Mouse (Mus musculus) neural tube, embryonic 11.5 days (tissue): ENCODE measurements around the gene Pbx1. TPM values are rescaled to one million over a fixed set of nuclear protein-coding genes. Genes with fewer than 3 reads are reported as not detected.

ENCODE experiments used
- ATAC-seq: fragments of 200-750 bp; cut with Nextera tagmentation; 2 replicates; pipeline ENCODE4 v1.8.0; 2017; ENCODE audit warnings: moderate number of reproducible peaks, mild to moderate bottlenecking, moderate TSS enrichment, moderate library complexity; ENCODE audit not compliant: insufficient read depth, low FRiP score, low TSS enrichment
- DNase-seq: peaks from one replicate; pipeline ENCODE4 v3.0.0-alpha.2; 2015; ENCODE audit warnings: low spot score
- H3K27ac ChIP-seq: fragments of 300-500 bp; sonication (generic); 2 replicates; pipeline ENCODE4 v1.5.1; 2014; ENCODE audit warnings: low read depth, mild to moderate bottlenecking, low read length
- H3K27me3 ChIP-seq: fragments of 300-500 bp; sonication (generic); 2 replicates; pipeline ENCODE4 v1.6.1; 2014; ENCODE audit warnings: mild to moderate bottlenecking, low read length, mixed read lengths; ENCODE audit not compliant: control insufficient read depth, insufficient read depth
- H3K36me3 ChIP-seq: fragments of 300-500 bp; sonication (generic); 2 replicates; pipeline ENCODE4 v1.6.1; 2014; ENCODE audit warnings: mild to moderate bottlenecking, low read length, moderate library complexity, mixed read lengths; ENCODE audit not compliant: control insufficient read depth, insufficient read depth
- H3K4me1 ChIP-seq: fragments of 300-500 bp; sonication (generic); 2 replicates; pipeline ENCODE4 v1.6.1; 2014; ENCODE audit warnings: low read length, mixed read lengths; ENCODE audit not compliant: control insufficient read depth, insufficient read depth
- H3K4me2 ChIP-seq: fragments of 300-500 bp; sonication (generic); 2 replicates; pipeline ENCODE4 v1.6.1; 2014; ENCODE audit warnings: low read depth, mild to moderate bottlenecking, moderate library complexity
- H3K4me3 ChIP-seq: fragments of 300-500 bp; sonication (generic); 2 replicates; pipeline ENCODE4 v1.5.1; 2014; ENCODE audit warnings: low read depth, low read length
- H3K9ac ChIP-seq: fragments of 300-500 bp; sonication (generic); 2 replicates; pipeline ENCODE4 v1.6.1; 2014; ENCODE audit warnings: mild to moderate bottlenecking, low read length
- H3K9me3 ChIP-seq: fragments of 300-500 bp; sonication (generic); 2 replicates; pipeline ENCODE4 v1.6.1; 2016; ENCODE audit warnings: low read length; ENCODE audit not compliant: control insufficient read depth
- WGBS: fragments of 180-500 bp; shearing (Covaris S2); extraction: QIAGEN DNeasy Blood & Tissue Kit; methylation state at CpG from one replicate; pipeline ENCODE4 v1.1.7; 2014; 5-methylcytosine and 5-hydroxymethylcytosine counted together
- polyA plus RNA-seq: library from polyadenylated mRNA; unstranded; fragments of >200 nt; fragmentation: Nextera tagmentation; extraction: Ambion mirVana; gene quantifications from 2 replicates; pipeline ENCODE4 v1.2.1, GENCODE M21; 2014

Pbx1 gene
- polyA plus RNA-seq, 1 experiment from 2014 or later = 45.8 TPM

DNA sequence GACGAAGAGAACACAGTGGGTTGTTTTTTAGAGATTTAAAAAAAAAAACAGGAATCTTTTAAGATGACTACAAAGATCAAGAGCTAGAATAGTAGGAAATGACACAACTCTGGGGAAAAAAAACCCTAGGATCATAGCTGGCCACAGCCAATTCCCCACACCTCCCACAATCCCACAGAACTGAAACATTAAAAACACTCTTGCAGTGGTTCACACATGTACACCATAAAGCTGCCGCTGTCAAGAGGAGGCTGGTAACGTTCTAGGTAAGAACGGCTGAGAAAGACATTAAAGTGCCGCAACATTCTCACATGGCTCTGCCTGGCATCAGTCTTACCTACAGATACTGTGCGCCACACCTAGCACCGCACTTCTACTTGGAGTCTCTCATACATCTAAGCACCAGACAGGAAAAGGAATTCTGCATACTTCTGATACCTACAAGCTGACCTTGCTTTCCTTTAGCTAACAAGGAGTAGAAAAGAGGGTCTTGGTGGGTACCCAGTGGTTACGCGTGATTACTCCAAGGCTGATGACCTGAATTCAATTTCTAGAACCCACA lies 176.6 kb downstream of the Pbx1 start:
- Histone ChIP-seq H3K27me3 (no peaks in the 10 kb centered on the region), H3K4me2 (no peak overlapping the region), H3K4me3 (no peak overlapping the region), H3K27ac (no peak overlapping the region), H3K9ac (no peak overlapping the region), H3K36me3 (no peaks in the 10 kb centered on the region), H3K9me3 (no peaks in the 10 kb centered on the region), H3K4me1 (peaks cover 11% of the 10 kb centered on the region)
- no peak for ATAC-seq
- WGBS = 95% methylated on average over 9 of the region's 9 CpGs
- DNase-seq = no peak

DNA sequence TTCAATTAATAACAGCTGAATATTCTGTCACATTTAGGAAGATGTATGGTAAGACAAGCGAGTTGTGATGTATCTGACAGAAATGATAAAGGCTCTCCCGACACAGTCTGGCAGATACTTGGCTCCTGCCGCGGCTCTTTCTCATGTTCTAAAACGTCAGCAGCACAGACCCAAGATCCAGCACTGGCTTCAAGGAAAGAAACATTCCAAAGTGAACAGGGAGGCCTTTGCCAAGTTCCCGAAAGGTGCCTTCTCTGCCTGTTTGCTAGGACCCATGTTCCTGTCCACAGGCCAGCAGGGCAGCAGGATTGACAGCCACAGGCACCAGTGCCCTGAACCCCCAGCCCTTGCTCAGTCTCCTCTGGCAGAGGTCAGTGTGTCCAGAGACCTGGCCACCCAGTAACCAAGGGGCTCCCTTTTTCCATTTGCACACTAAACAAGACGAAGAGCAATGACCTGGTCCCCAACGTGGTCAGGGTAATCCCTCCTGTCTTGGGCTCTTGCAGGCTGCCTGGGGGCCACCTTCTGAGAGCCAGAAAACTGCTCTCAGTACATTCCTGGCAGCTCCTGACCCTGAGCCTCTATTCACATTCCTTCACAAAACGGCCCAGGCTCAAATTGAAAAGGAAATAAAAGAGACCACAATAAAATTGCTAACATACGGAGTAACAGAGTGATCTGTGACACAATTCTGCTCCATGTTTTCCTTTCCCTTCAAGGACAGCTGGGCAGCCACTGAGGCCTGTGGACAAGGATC lies 184.9 kb downstream of the Pbx1 start:
- Histone ChIP-seq H3K4me1 (peaks cover 12% of the 10 kb centered on the region; the same call in 1 of the 2 replicates), H3K36me3 (no peaks in the 10 kb centered on the region), H3K4me2 (no peak overlapping the region), H3K27ac (no peak overlapping the region), H3K9me3 (no peaks in the 10 kb centered on the region), H3K27me3 (no peaks in the 10 kb centered on the region), H3K4me3 (no peak overlapping the region), H3K9ac (no peak overlapping the region)
- ATAC-seq (no peak), DNase-seq (no peak)
- WGBS = 57% methylated on average over 10 of the region's 10 CpGs

DNA sequence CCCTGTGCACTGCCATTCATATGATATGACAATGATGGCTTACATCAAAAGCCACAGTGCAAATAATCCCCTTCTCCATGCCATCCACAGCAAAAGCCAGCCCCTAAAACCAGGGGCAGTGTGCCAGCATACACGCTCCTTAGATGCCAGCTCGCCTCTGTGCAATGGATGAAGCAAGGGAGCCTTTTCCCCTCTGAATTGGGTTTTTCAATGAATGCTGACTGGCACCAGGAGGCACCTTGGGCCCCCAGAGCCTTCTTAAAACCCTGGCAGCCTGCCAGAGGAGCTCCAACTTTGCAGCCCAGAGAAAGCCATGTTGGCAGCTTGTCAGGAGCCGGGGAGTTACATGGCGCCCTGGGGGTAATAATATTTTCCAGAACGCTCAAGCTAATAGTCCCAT lies 186.5 kb downstream of the Pbx1 start:
- Histone ChIP-seq H3K27ac (no peak overlapping the region), H3K9ac (no peak overlapping the region), H3K4me2 (no peak overlapping the region), H3K9me3 (no peaks in the 10 kb centered on the region), H3K4me1 (peaks cover 23% of the 10 kb centered on the region), H3K27me3 (no peaks in the 10 kb centered on the region), H3K4me3 (no peak overlapping the region), H3K36me3 (no peaks in the 10 kb centered on the region)
- DNase-seq = peak; percentile 25
- no peak for ATAC-seq
- 74% methylated on average over 5 of the region's 5 CpGs for WGBS

DNA sequence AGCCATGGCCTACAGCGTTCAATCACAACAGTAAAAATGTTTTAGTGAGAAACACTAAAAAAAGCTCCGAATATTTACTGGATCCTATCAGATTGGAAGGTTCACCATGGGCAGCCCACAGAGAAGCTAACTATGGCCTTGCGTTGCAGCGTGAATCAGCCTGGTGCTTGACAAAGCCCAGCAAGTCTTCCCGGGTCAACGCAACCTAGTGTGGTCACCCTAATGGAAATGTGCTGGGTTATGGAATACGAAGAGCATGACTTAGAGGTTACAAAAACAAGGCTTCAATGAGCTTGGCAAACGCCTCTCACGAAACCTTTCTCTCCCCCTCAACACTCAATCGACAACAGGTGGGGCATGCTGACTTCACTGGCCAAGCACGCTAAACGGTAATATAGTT lies 188.3 kb downstream of the Pbx1 start:
- no peak overlapping the region for H3K4me3 ChIP-seq
- DNase-seq (no peak), ATAC-seq (no peak)
- no peak overlapping the region for H3K4me2 ChIP-seq
- no peaks in the 10 kb centered on the region for H3K36me3 ChIP-seq
- H3K9ac ChIP-seq = no peak overlapping the region
- peaks cover 25% of the 10 kb centered on the region for H3K4me1 ChIP-seq
- no peak overlapping the region for H3K27ac ChIP-seq
- H3K9me3 ChIP-seq = no peaks in the 10 kb centered on the region
- 79% methylated on average over 12 of the region's 12 CpGs for WGBS
- H3K27me3 ChIP-seq = no peaks in the 10 kb centered on the region

DNA sequence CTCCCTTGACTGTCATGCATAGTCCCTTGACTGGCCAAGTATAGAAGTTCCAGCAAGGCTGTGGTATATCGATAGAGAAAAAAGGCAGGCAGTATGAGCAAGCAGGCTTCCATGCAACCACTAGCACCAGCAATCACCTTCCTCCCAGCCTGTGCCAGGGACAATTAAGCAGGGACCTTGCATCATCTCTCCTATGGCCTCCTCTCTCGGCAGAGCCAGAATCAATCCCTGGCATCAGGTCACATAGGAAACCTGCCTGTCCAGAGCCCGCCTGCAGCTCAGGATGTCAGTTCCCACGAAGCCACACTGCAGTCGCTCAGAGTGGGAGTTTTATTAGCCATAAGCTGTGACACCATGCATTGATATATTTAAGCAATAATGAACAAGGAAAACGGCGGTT lies 189.0 kb downstream of the Pbx1 start:
- Histone ChIP-seq H3K27me3 (no peaks in the 10 kb centered on the region), H3K36me3 (no peaks in the 10 kb centered on the region), H3K27ac (no peak overlapping the region), H3K9me3 (no peaks in the 10 kb centered on the region), H3K4me2 (no peak overlapping the region), H3K4me3 (no peak overlapping the region), H3K4me1 (peaks cover 25% of the 10 kb centered on the region), H3K9ac (no peak overlapping the region)
- no peak for ATAC-seq
- 78% methylated on average over 7 of the region's 7 CpGs for WGBS
- DNase-seq = no peak

GRCm38 (mm10) chr1:168241316-168241715 lies 190.8 kb downstream of the Pbx1 start:
- no peaks in the 10 kb centered on the region for H3K36me3 ChIP-seq
- no peak overlapping the region for H3K4me2 ChIP-seq
- H3K4me3 ChIP-seq = no peak overlapping the region
- peaks cover 25% of the 10 kb centered on the region for H3K4me1 ChIP-seq
- H3K9ac ChIP-seq = no peak overlapping the region
- H3K9me3 ChIP-seq = no peaks in the 10 kb centered on the region
- no peak overlapping the region for H3K27ac ChIP-seq
- no peaks in the 10 kb centered on the region for H3K27me3 ChIP-seq
- ATAC-seq (no peak), DNase-seq (no peak)
- WGBS = 45% methylated on average over 7 of the region's 7 CpGs

DNA sequence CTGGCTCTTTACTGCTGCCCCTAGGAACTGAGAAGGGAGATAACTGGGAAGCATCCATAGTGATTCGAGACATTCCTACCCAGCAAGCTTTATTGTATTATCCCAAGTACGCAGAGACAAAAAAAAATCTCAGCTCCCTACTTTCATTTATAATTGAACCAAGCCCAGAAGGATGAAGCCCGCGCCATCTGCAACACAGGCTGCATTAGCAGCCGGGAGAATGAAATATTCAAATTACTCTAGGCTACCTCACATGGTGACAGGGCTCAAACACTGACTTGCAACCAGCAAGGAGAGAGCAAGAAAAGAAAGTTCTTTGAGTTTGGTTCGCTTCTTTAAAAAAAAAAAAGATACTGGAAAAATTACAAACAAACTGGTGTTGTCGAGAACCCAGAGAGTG lies 191.2 kb downstream of the Pbx1 start:
- no peak for ATAC-seq
- Histone ChIP-seq H3K36me3 (no peaks in the 10 kb centered on the region), H3K27ac (no peak overlapping the region), H3K4me2 (no peak overlapping the region), H3K4me1 (peaks cover 25% of the 10 kb centered on the region), H3K9ac (no peak overlapping the region), H3K27me3 (no peaks in the 10 kb centered on the region), H3K9me3 (no peaks in the 10 kb centered on the region), H3K4me3 (no peak overlapping the region)
- DNase-seq = no peak
- WGBS = 56% methylated on average over 7 of the region's 7 CpGs

DNA sequence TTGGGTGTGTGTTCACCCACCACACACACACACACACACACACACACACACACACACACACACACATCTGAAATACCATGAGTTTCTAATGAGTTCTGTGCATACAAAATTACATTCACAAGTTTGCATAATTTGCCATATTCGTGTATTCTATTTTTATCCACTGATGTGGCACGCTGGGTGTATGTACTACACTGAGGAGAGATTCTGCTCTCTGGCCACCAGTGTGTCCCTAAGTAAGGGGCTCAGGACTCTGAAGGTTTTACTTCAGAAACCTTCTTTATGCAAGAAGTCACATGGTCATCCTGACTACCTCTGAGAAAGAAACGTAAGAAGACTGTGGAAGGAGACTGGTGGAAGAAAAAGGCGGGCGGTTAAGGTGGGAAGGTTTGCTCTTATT lies 191.7 kb downstream of the Pbx1 start:
- no peak for DNase-seq
- no peak overlapping the region for H3K4me3 ChIP-seq
- H3K4me2 ChIP-seq = no peak overlapping the region
- H3K27me3 ChIP-seq = no peaks in the 10 kb centered on the region
- ATAC-seq = no peak
- peaks cover 22% of the 10 kb centered on the region for H3K4me1 ChIP-seq
- H3K9ac ChIP-seq = no peak overlapping the region
- no peaks in the 10 kb centered on the region for H3K36me3 ChIP-seq
- WGBS = 87% methylated on average over 5 of the region's 5 CpGs
- 0 out of 2 replicates have a peak overlapping the region, but pooled peaks have one; percentile 10 for H3K27ac ChIP-seq
- H3K9me3 ChIP-seq = no peaks in the 10 kb centered on the region

- Histone ChIP-seq H3K36me3 (no peaks in the 10 kb centered on the region), H3K9me3 (no peaks in the 10 kb centered on the region), H3K27me3 (no peaks in the 10 kb centered on the region), H3K4me2 (no peak overlapping the region), H3K9ac (no peak overlapping the region), H3K4me3 (no peak overlapping the region), H3K4me1 (peaks cover 11% of the 10 kb centered on the region), H3K27ac (no peak overlapping the region)
- ATAC-seq (no peak), DNase-seq (no peak)
- 92% methylated on average over 5 of the region's 5 CpGs for WGBS
These were observed 196.0 kb downstream of the Pbx1 start for GRCm38 (mm10) chr1:168236101-168236500.
